24 mouse cellular contexts compared by ENCODE assay signal in genomic region chr1:89029136-89029927, GRCm38 (mm10). TPM values are rescaled to one million over a fixed set of nuclear protein-coding genes. Genes with fewer than 3 reads are reported as not detected.
DNase-seq lines count a peak whose midpoint lies in the region; ATAC-seq lines count a peak whose summit lies in the region.
"Had no signal": no experiment of that assay in that cellular context is flagged by ENCODE, and none has a peak within 500 bp of the region (broad histone marks: within the 10 kb centered on the region; RNA-seq: fewer than 3 reads in every experiment).

No protein-coding gene starts in this region.

- peak; percentile 14 for DNase-seq in retina, postnatal 1 day
- DNase-seq in retina, embryonic 14.5 days (ENCODE audit: low spot score): no peak
- DNase-seq in limb, embryonic 10.5 days (ENCODE audit: low spot score): no peak
- DNase-seq in midbrain, embryonic 10.5 days (ENCODE audit: low spot score): no peak
- DNase-seq: adrenal gland, postnatal 14 days; cerebellum, adult 11 months; cerebellum, adult 2 months; cerebellum, adult 9-11 months; cerebellum, postnatal 25 days; gastrocnemius, postnatal 10 days; heart, postnatal 14 days; heart, postnatal 4 days had no signal

- H3K4me3 ChIP-seq in intestine, embryonic 15.5 days (replicated peaks): no peak overlapping the region
- H3K4me3 ChIP-seq in intestine, embryonic 16.5 days (ENCODE audit: low read length): no peak overlapping the region
- H3K4me3 ChIP-seq in limb, embryonic 10.5 days: no peak overlapping the region
- H3K4me3 ChIP-seq in midbrain, embryonic 10.5 days: no peak overlapping the region
- H3K4me3 ChIP-seq: embryonic facial prominence, embryonic 13.5 days; forebrain, embryonic 10.5 days; forebrain, embryonic 13.5 days; heart, embryonic 13.5 days had no signal

- H3K9ac ChIP-seq in intestine, embryonic 15.5 days: no peak overlapping the region
- no peak overlapping the region for H3K9ac ChIP-seq in intestine, embryonic 16.5 days (ENCODE audit: low read depth, low read length)
- H3K9ac ChIP-seq: embryonic facial prominence, embryonic 13.5 days; forebrain, embryonic 13.5 days; heart, embryonic 13.5 days; hindbrain, embryonic 14.5 days had no signal

- no peaks in the 10 kb centered on the region for H3K9me3 ChIP-seq in intestine, embryonic 15.5 days
- H3K9me3 ChIP-seq in intestine, embryonic 16.5 days (ENCODE audit: control insufficient read depth, low read length): no peaks in the 10 kb centered on the region
- H3K9me3 ChIP-seq in limb, embryonic 10.5 days (replicated peaks): no peaks in the 10 kb centered on the region
- H3K9me3 ChIP-seq in midbrain, embryonic 10.5 days (replicated peaks): no peaks in the 10 kb centered on the region
- H3K9me3 ChIP-seq: embryonic facial prominence, embryonic 13.5 days; forebrain, embryonic 10.5 days; forebrain, embryonic 13.5 days; heart, embryonic 13.5 days had no signal

- H3K27ac ChIP-seq in intestine, embryonic 15.5 days: 0 out of 2 replicates have a peak overlapping the region, but pooled peaks have one; percentile 2
- H3K27ac ChIP-seq in intestine, embryonic 16.5 days (ENCODE audit: low read length): no peak overlapping the region
- H3K27ac ChIP-seq in limb, embryonic 10.5 days: peak overlapping the region; percentile 27; the same call in 1 of the 2 replicates
- H3K27ac ChIP-seq in midbrain, embryonic 10.5 days (replicated peaks): no peak overlapping the region
- H3K27ac ChIP-seq: embryonic facial prominence, embryonic 13.5 days; forebrain, embryonic 10.5 days; forebrain, embryonic 13.5 days; heart, embryonic 13.5 days; hindbrain, embryonic 14.5 days; hindbrain, postnatal 0 days had no signal

- no peak overlapping the region for H3K4me2 ChIP-seq in intestine, embryonic 15.5 days (replicated peaks)
- no peak overlapping the region for H3K4me2 ChIP-seq in intestine, embryonic 16.5 days (ENCODE audit: low read depth, low read length)
- H3K4me2 ChIP-seq: embryonic facial prominence, embryonic 13.5 days; forebrain, embryonic 13.5 days; heart, embryonic 13.5 days; hindbrain, embryonic 14.5 days had no signal

- 64% methylated on average over 11 of the region's 11 CpGs for WGBS in intestine, embryonic 15.5 days
- whole genome bisulfite sequencing in intestine, embryonic 16.5 days: 65% methylated on average over 11 of the region's 11 CpGs
- 78% methylated on average over 11 of the region's 11 CpGs for WGBS in limb, embryonic 10.5 days
- WGBS in midbrain, embryonic 10.5 days: 84% methylated on average over 11 of the region's 11 CpGs

- no peaks in the 10 kb centered on the region for H3K27me3 ChIP-seq in intestine, embryonic 15.5 days (replicated peaks)
- no peaks in the 10 kb centered on the region for H3K27me3 ChIP-seq in intestine, embryonic 16.5 days (replicated peaks; ENCODE audit: control insufficient read depth, insufficient read depth, low read length)
- no peaks in the 10 kb centered on the region for H3K27me3 ChIP-seq in limb, embryonic 10.5 days (ENCODE audit: low read depth, poor library complexity, severe bottlenecking)
- no peaks in the 10 kb centered on the region for H3K27me3 ChIP-seq in midbrain, embryonic 10.5 days (ENCODE audit: low read depth, poor library complexity, severe bottlenecking)
- H3K27me3 ChIP-seq: embryonic facial prominence, embryonic 13.5 days; forebrain, embryonic 13.5 days; heart, embryonic 13.5 days had no signal

- H3K36me3 ChIP-seq in intestine, embryonic 15.5 days: no peaks in the 10 kb centered on the region
- no peaks in the 10 kb centered on the region for H3K36me3 ChIP-seq in intestine, embryonic 16.5 days (ENCODE audit: control insufficient read depth, insufficient read depth, low read length)
- no peaks in the 10 kb centered on the region for H3K36me3 ChIP-seq in limb, embryonic 10.5 days
- no peaks in the 10 kb centered on the region for H3K36me3 ChIP-seq in midbrain, embryonic 10.5 days
- H3K36me3 ChIP-seq: embryonic facial prominence, embryonic 13.5 days; forebrain, embryonic 10.5 days; heart, embryonic 13.5 days had no signal

- ATAC-seq in intestine, embryonic 15.5 days: no peak
- ATAC-seq in intestine, embryonic 16.5 days: no peak
- ATAC-seq: activated CD4-positive, CD25-positive, alpha-beta regulatory T cell, adult 4 months; CD4-positive, CD25-positive, alpha-beta regulatory T cell, adult 4 months; forebrain, embryonic 13.5 days; forebrain, embryonic 16.5 days; hindbrain, postnatal 0 days; inflammation-experienced regulatory T-cells, adult 6 months had no signal

- H3K4me1 ChIP-seq in intestine, embryonic 15.5 days (replicated peaks): peaks cover 16% of the 10 kb centered on the region
- peaks cover 19% of the 10 kb centered on the region for H3K4me1 ChIP-seq in intestine, embryonic 16.5 days (ENCODE audit: control insufficient read depth, insufficient read depth, low read length)
- H3K4me1 ChIP-seq in limb, embryonic 10.5 days: peaks cover 31% of the 10 kb centered on the region
- peaks cover 12% of the 10 kb centered on the region for H3K4me1 ChIP-seq in midbrain, embryonic 10.5 days

RNA-seq across cellular contexts. Expression of gene Sh3bp4, which starts 40.9 kb away (rescaled TPM):
- polyA plus RNA-seq in intestine, embryonic 15.5 days (2015; fragmentation: Nextera tagmentation; extraction: Ambion mirVana): 16.3 and 17.0 TPM in 2 replicates
- 13.5 and 14.2 TPM in 2 replicates for polyA plus RNA-seq in intestine, embryonic 16.5 days (2015; fragmentation: Nextera tagmentation; extraction: Ambion mirVana)
- 25.9 and 26.9 TPM in 2 replicates for polyA plus RNA-seq in limb, embryonic 10.5 days (2016; fragmentation: Nextera tagmentation; extraction: Ambion mirVana)
- 23.8 and 25.1 TPM in 2 replicates for polyA plus RNA-seq in midbrain, embryonic 10.5 days (2016; fragmentation: Nextera tagmentation; extraction: Ambion mirVana)

Comparison
In these comparisons a context has a peak if more than half of its experiments do, and no peak if none do; other contexts are left out.
1. H3K27ac ChIP-seq: peak in intestine, embryonic 15.5 days (single experiment) and limb, embryonic 10.5 days (single experiment); none in intestine, embryonic 16.5 days (single experiment) and midbrain, embryonic 10.5 days (single experiment).